Mouse (Mus musculus): ENCODE measurements at regions not wholly inside any gene's neighbourhood (a gene's known extent, or its start where the extent isn't known, plus 50 kb on each side); places are given as distances from the start of the nearest gene placed in this dataset.

DNA sequence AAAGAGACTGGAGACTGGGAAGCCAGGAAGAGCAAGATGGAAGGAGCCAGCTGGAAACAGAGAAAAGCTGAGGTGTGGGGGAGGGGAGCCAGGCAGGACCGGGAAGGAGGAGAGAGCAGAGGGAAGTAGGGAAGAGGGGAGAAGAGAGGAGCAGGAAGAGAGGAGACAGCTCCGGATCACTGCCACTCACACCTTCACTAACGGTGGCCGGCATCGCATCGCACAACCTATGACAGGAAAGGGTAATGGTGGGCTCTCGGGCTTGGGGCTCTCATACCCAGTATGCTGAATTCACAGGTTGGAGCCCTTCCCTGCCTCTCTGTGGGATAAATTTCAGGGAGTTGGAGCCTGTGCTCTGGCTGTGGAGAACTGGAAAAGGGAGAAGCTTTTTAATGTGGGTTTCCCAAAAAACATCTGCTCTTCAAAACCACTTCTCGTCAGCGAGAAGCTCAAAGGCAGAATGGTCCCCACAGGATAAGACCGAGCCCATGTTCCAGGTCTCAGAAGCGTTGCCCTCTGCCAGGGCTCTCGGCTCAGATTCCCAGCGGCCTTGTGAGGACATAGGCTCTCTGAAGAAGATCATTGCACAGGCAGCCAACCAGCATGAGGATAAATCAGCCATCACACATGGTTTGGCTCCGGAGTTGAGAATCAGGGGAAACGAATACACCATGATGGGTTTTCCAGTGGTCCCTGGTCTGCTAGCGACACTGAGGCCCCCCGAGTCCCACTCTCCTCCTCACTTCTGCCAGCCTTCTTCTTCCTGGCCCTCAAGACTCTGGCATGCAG lies 53.8 kb upstream of the Coro2b start:
- DNase-seq (ENCODE audit: low spot score in 2 of 2): no peak

DNA sequence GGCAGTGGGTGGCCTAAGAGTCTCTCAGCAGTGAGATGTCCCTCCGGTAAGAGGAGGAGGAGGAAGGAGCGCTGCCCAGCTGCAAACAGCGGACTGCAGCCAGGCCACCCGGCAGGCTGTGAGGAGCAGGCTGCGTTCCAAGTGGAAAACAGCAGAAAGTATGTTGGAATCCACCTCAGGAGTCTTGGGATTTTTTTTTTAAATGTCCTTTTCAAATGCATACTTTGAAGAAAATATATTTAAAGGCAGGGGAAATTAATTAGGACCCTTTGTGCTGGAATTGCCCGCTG lies 54.3 kb upstream of the Coro2b start:
- no peak for DNase-seq (ENCODE audit: low spot score in 2 of 2)

DNA sequence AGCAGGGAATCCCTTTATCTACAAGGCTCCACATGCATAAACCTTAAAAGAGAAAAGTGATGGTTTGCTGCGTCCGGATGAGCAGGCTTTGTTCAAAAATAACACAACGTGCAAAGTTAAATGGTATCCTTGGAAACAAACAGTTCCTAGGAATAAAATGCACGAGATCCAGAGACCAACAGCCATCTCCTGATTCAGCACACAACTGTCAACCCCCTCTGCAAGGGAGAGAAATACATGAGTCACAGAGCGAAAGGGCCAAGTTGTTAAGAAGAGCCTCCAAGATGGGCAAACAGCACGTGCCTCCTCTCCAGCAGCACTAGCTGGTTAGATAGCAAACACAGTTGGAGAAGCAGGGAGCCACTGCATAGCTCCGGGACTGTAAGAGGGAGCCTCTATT lies 61.2 kb upstream of the Coro2b start:
- DNase-seq (ENCODE audit: low spot score in 2 of 2): no peak

DNA sequence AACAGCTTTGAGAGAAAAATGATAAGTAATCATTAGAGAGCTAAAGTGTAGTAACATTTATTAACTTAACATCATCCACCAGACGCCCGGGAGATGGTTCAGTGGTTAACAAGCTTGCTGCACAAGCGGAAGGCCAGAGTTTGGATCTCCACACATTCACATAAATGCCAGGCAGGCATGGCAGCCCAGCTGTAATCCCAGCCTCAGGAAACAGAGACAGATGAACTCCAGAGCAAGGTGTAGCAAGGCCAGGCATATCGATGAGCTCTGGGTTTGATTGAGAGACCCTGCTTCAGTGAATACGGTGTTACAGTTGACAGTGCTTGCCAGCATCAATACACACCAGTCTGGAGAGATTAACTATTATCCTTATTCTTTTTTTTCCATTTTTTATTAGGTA lies 62.1 kb upstream of the Coro2b start:
- no peak for DNase-seq (ENCODE audit: low spot score in 2 of 2)

DNA sequence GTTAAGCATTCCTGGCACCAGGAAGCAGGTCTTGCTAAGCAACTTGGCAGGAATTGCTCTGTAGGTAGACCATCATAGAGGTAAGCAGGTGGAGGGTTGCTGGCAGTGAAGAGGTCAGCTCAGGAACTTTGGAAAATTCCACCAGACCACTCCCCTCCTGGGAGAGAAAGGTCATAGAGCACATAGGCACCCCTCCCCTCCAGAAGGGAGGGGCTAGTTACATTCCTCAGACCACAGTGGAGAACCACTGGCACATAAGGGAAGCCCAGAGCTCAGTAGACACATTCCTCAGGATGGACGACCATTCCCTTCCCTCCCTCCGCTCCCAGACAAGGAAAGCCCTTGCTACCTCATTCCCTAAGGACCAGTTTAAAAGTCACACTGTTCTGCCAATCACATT lies 67.1 kb upstream of the Itga11 start:
- DNase-seq (ENCODE audit: low spot score in 2 of 2): no peak

DNA sequence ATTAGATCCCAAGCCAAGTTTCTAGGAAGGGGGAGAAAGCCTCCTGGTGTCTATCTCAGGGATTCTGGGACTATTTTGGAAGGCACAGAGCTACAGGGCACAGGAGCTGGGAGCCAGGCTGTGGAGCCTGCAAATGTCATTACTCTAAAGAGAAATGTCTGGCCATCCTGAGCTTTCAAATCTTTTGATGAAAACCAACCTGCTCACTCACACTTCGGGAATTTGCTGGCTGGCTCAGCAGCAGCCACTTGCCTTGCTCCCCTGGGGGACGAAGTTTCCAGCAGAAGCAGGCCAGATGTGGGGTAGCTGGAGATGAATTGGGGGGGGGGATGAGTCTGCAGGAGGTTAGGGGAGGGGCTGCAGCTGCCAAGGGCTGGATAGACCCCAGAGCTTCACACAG lies 66.2 kb upstream of the Itga11 start:
- no peak for DNase-seq (ENCODE audit: low spot score in 2 of 2)

DNA sequence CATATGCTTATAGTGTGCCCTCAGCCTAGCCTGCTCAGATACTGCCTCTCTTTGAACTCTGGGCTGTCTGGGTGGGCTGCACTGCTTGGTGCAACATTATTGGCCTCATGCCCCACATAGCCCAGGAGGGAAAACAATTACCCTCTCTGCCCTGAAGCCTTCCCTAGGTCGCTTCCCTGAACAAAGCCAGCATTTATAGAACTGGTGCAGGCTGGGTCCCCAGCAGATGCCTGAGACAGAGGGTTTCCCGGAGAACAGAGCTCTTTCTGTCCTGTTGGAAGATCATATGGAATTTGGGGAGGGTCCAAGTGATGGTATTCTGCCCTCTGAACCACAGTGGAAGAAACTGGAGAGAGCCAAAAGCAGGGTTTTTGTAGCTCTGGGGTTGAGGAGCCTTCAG lies 64.6 kb upstream of the Itga11 start:
- DNase-seq (ENCODE audit: low spot score in 2 of 2): no peak

DNA sequence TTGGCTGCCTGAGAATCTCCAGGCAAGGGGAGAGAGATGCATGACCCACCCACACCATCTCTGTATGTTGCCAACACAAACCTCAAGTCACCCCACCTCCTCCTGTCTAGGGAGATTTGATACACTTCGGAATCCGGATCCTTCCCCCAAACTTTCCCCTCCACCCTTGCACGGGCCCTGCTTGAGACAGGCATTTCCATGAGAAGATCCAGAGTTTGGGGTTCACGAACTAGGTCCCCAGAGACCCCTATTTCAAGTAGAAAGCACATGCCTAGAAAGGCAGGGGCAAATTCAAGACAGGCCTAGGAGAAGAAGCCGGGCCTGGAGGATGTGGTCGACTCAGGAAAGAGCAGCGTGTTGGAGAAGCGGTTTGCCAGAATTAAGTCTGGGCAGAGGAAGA lies 63.8 kb upstream of the Itga11 start:
- no peak for DNase-seq (ENCODE audit: low spot score in 2 of 2)

DNA sequence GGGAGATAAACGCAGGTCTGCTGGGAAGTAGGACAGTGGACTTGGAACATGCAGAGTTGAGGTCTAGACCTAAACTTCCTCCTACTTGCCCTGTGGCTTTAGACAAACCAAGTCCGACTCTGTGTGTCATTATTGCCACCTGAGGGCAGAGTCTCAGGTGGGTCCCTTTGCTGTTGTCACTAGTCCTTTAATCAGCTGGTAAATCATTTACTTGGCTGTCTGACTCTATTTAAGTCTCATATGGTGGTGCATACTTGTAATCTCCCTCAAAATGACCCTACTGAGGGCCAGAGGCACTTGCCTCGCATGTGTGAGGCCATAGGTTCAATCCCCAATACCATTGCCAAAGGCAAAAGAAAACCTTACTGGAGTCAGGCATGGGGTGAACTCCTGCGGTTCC lies 62.7 kb upstream of the Itga11 start:
- no peak for DNase-seq (ENCODE audit: low spot score in 2 of 2)

DNA sequence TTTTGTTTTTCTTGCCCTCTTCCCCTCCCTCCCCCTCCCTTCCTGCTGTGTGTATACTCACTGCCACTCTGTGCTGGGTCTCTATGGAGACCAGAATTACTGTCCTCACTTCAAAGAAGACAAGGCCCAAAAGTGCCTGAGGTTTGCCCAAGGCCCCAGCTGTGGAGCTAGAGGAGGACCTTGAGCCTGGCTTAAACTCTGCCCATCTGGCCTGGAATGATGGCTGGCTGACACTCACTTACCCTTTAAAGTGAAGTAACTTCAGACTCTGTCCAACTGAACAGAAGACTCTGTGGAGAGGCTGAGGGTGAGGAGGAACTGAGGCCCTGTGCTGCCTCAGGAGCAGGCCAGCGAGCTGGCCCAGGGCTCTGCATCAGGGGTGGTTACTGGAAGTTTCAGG lies 61.8 kb upstream of the Itga11 start:
- no peak for DNase-seq (ENCODE audit: low spot score in 2 of 2)

DNA sequence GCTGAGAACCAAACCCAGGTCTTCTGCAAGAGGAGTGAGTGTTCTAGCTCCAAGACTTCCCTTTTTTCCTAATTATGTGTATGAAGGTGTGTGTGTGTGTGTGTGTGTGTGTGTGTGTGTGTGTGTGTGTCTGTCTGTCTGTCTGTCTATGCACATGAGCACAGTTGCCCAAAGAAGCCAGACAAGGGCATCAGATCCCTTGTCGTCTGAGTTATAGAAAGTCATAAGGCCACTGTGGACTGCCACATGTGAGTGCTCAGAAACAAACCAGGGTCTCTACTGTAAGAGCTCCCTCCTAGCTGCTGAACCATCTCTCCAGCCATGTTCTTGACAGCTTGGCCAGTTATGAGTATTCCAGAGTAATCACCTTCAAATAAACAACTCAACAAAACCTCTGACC lies 58.6 kb upstream of the Itga11 start:
- no peak for DNase-seq (ENCODE audit: low spot score in 2 of 2)

DNA sequence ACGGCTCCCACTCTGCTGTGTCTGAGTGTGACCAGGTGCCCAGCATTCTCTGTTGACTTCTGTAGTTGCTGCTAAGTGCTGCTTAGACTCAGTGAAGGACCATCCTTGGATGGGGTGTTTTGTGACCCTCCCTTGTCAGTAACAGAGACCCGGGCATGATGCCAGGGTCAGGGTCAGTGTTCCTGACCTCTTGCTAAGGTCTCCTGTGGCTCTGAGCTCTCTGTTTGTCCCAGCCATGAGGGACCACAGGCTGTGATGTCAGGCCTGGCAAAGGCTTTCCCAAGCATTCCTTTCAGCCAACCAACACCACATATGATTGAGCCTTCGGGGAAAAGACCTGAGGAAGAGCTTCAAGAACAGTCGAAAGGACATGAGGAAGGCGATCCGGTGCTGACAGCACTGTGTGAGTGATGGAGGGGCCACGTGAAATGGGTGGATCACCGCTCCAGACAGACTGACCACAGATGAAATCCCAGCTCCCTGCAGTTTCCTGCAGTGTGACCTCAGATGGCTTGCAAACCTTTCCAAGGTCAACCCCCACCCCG lies 56.7 kb upstream of the Itga11 start:
- no peak for DNase-seq (ENCODE audit: low spot score in 2 of 2)

DNA sequence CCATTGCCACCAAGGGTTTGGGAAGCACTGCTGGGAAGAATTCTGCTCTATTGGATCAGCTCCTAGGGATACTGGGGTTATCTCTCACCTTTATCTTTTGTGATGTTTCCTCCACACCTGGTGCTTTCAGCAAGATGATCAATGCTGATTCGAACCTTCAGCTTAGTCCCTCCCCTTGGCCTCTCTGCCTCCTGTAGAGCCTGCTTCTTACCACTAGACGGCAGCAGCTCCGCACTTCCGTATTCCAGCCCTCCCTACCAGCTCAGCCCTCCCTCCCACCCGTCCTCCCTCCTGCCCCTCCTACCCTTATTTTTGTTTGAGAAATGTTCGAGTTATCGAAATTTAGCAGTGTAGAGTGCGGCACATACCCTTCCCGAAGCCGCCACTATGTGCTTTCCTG lies 55.5 kb upstream of the Itga11 start:
- no peak for DNase-seq (ENCODE audit: low spot score in 2 of 2)

DNA sequence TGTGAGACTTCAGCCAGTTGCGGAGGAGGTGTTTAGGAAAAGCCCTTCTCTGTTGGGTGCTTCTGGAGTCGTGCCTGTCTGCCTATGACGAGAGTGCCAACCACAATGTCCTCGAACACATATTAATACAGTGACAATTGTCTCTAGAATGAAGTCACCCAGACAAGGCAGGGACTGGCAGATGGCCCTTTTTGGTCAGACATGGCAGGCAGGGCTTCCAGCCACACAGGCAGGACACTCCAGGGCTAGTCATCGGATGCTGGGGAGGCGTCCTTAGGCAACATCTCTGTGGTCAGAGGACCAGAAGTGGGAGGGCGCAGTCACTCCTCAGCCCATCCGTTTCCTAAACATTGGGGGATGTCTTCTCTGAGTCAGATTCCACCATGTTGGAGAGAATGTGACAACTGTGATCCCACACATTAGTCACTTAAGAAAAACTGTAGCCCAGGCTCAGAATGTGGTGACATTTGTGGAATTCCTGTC lies 53.0 kb upstream of the Itga11 start:
- DNase-seq (ENCODE audit: low spot score in 2 of 2): no peak

DNA sequence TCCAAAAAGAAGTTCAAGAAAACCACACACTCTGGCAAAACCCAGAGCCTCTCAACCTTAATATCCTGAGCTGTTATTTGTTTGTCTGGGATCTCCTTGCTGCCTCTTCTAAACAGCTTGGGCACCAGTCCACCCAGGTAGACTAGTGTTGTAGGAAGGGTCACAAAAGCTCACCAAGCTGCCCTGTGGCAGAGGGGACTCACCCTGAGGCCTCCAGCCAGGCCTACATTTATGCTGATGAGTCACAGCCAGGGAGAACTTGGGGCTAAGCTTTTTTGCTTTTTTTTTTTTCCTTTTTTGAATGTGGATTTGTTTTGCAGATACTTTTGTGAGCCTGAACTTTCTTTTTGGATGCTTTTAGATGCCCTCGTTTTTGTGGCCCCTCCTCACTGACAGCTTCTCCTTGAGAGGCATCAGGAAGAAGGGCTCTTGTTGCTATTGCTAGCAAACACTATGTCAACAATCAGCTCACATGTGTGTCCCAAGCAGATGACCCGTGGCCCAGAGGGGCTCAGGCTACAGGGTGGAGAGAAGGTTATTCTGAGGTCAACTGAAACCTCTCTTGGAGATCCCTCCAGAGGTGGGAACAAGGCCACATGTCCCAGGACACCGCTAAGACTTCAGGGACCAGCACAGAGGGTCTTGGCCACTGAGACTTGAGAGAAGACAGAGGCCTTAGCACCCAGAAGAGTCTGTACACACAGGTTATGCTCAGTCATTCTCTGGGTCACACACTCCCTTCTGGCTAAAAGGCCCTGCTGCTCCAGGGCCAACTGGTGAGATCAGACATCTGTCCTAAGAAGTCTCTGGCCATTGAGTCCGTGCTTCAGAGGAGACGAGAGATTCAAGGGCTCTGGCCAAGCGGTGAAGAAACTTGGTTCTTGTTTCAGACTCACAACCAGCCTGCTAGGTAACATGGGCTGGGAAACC lies 50.3 kb upstream of the Itga11 start:
- peak; percentile 8 to 53 for DNase-seq (ENCODE audit: low spot score in 2 of 2)
